Mouse (Mus musculus) liver (tissue): ENCODE data around the gene Lzts3.

Source experiments
- DNase-seq: peaks from one replicate; pipeline ENCODE4 v3.0.0-alpha.2; 2020; ENCODE audit warnings: mixed read lengths

Gene Lzts3

GRCm38 (mm10) chr2:130634739-130635411 is 7.7 kb downstream of the Lzts3 start:
- peak; percentile 19 for DNase-seq

DNA sequence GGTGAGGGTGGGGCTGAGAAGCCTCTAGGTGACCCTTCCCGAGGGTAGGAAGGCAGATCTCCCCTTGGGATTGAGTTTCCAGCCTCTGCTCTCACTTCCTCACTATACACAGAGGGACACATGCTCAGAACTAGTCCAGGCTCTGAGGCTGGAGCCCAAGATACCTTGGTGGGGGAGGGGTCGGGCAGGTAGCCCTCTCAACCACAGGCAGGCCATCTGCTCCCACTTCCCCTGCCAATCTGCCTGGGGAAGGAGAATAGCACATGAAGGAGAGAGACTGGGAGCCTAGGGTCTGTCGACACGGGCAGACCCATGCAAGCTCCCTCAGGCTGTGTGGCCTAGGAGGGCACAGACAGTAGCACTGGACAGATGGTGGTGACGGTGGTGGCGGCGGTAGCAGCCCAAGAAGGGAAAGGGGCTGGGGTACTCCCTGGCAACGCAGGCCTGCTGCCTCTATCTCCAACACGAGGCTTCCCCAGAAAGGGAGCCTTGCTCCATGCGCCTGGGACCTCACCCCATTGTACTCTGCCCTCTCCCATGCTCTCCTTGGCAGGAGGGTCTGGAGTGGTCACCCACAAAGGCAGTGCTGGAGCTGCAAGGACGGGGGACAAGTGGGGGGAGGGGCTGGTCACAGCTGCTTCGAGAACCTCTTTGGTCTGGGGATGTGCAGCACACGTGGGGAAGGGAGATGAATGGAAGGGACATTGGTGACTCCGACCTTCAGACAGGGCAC is 8.4 kb downstream of the Lzts3 start:
- no peak for DNase-seq

GRCm38 (mm10) chr2:130632887-130633675 is 9.5 kb downstream of the Lzts3 start:
- DNase-seq = no peak

DNA sequence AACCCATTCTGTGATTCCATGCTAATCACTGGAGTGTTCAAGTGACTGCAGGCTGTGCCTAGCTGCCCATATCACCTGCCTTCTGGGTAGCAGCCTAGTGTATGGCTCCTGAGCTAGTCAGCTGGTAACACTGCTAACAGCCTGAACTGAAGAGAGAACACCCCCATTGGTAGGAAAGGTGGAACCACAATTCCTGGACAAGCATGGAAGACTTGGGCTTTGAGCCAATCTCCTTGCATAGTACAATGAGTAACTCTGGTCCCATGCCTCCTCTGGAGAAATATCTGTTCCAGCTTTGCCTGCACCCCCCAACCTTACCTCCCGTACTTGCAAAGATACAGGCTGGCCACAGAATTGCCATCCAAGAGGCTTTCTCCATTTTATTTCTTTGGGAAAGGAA is 10.2 kb downstream of the Lzts3 start:
- DNase-seq = no peak

- DNase-seq = peak; percentile 85
Observed at GRCm38 (mm10) chr2:130629839-130630203, 12.8 kb downstream of the Lzts3 start, which contains the start of the genes Fastkd5 and Ubox5. Gene Fastkd5, minus strand, starts transcription at chr2:130630027. Gene Ubox5, minus strand, starts transcription at chr2:130630038.

DNA sequence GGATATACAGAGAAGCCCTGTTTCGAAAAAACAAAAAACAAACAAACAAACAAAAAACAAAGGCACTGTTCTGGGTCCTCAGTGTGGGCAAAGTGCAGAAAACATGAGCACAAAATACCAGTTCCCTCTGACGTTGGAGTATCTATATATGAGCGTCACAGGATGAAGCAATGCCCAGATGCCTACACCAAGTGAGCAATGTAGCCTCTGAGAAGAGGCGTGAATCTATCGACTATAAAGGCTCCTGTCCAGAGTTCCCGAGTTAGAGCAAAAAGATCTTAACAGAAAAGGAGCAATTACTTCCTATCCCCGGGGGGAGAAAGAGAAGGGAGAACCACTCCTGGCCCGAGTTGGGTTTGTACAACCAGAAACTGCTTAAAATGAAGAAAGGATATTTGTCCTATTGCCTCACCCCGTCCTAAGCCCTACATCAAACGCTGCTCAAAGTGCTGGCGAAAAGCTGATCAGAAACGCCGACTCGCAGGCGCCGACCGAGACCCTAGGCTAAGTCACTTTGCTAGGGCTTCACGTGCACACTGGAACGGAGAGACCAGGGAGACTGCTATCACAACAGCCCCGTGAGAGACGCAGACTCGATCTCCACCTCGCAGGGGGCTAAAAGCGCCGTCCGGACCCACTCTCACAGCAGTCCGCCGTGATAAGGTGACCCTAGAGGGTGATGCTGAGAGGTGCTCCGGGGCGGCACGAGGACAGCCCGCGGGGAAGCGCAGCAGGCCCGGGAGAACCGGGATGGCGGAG is 13.3 kb downstream of the Lzts3 start:
- no peak for DNase-seq

DNA sequence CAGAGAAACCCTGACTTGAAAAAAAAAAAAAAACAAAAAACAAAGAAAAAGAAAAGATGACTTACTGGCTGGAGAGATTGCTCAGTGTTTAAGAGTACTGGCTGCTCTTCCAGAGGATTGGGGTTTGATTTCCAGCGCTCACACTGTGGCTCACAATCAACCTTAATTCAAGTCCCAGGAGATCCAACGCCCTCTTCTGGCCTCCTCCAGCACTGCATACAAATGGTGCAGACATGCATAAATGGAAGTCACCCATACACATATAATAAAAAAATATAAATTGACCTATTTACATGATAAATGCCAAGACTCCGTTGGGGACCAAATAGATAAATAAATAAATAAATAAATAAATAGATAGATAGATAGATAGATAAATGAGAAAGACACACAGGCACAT is 14.2 kb downstream of the Lzts3 start:
- peak; percentile 36 for DNase-seq

DNA sequence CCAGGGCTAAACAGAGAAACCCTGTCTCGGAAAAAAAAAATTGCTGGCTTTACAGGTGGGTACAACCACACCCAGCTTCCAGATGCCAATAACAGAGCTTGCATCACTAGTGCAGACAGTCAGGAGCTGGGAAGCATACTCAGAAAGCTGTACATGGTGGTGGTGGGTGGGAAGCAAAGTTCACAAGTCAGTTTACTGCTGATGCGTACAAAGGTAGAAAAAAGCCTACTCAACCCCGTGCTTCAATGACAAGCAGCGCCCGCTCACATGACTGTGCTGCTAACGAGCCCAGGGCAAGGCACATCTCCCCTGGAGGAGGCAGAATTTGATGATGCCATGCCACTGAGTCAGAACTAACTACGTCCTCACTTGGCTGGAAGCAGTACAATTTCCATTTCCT is 23.6 kb downstream of the Lzts3 start:
- no peak for DNase-seq

DNA sequence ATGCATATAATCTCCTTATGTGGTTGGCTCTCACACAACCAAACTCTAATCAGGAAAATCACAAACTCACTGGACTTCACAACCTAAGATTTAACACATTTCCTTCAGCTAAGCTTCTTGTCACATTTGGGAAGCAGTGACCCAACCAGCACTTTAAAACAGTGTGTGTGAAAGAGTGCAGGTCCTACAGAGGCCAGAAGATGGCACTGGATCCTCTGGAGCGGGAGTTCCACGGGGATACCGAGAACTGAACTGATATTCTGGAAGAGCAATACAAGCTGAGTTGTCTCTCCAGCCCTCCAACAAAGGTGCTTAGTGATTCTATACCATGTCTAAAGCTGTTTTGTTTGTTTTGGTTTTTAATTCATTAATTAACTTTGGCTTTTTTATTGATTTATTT is 29.5 kb downstream of the Lzts3 start:
- DNase-seq = peak; percentile 35

DNA sequence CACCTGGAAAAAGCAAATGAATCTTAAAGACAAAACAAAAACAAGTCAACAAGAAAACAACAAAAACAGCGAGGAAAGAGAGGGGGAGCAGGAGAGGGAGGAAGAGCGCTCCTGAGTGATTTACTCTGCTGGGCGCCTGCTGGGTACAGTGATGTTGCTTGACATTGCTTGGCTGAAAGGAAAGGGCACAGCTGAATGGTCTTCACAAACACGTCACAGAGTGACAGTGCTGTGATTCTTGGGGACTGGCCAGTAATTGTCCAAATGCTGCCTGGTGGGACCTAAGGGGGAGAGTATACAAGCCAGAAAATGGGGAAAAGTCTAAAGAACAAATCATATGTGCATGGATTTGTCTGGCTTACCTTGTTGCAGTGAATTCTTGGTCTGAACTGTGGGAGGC is 40.4 kb downstream of the Lzts3 start:
- no peak for DNase-seq

- no peak for DNase-seq
Observed at GRCm38 (mm10) chr2:130598399-130598798, 44.2 kb downstream of the Lzts3 start.

DNA sequence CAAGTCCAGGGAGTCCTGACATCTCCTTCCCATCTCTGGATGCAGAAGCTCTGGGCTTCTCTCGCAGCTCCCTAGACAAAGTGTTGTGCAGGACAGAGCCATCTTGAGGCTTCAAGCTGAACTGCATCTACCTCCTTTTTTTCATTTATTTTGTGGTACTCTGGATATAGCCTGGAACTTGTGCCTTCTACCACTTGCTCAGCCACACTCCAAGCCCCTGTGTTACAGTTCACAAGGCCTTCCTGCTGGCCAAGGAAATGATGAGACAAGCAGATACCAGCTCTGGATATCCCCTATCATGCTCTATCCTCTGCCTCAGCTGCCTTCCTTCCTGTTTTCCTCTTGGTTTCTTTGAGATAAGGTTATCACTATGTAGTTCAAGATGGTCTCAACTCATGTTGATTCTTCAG is 45.0 kb downstream of the Lzts3 start:
- DNase-seq = no peak

DNA sequence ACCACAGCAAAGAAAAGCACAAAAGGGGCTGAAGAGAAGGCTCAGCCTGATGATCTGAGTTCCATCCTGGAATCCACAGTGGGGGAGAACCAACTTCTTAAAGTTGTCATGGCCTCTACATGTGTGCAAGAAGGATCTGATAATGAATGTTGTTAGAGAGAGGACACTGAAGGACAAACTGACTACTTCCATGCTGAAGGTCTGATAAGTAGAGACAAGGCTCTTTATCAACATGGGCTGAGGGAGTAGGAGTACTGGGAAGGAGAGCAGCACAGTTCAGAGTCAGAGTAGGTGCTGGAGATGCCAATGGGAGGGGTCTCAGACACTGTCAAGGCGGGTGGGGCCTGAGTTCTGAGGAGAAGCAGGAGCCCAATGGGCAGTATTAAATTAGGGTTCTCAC is 47.0 kb downstream of the Lzts3 start:
- no peak for DNase-seq

DNA sequence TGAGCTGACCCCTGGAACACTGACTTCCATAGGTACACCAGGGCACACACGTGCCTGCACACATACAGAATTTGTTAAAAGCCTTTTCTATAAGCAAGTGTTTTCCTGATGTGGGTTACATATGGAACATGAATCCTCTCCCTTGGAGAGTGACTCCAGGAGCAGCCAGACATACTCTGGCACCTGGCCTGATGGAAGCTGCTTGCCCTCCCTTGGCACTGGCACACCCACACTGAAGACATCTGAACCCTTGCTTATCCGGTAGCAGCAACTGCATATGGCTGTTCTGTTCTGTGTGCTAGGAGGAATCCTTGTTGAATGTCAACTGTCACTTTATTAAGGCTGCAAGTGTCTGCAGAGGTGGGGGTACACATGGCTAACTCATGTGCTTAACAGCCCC is 51.6 kb downstream of the Lzts3 start:
- no peak for DNase-seq

DNA sequence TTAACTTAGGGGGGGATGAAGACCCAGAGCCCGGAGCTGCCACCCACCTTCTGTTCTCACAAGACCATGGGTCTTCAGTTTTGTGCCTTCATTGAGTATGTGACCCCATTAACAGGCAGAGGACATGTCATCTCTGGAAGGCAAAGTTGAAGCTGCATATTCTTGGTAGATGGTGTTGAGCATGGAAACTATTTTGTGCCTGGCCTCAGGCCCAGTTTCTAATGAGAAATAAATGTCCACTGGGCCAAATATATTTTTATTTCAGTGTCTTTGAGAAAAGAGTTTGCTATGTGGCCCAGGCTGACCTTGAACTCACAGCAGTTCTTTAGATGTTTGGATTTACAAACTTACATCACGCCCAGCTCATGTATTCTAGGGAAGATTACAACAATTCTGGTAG is 52.8 kb downstream of the Lzts3 start:
- DNase-seq = no peak

GRCm38 (mm10) chr2:130589157-130589556 is 53.4 kb downstream of the Lzts3 start:
- no peak for DNase-seq

DNA sequence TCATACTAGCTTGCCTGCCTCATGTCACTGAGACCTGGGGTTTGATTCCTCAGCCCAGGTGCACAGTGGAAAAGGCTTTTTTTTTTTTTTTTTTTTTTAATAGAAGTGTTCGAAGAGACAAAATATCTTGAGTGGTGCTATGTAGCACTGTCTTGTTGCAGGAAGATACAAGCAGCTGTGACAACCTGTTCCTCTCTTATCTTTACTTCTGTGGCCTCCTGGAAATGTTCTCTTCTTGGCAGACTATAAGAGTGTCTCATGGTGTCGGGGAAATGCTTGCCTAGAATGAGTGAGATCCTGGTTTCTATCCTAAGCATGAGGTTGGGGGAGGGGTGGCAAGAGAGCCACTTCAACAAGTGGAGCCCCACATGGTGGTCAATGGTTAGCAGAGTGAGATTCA is 54.2 kb downstream of the Lzts3 start:
- DNase-seq = no peak

GRCm38 (mm10) chr2:130586016-130586415 is 56.6 kb downstream of the Lzts3 start:
- no peak for DNase-seq

GRCm38 (mm10) chr2:130583902-130584560 is 58.6 kb downstream of the Lzts3 start:
- no peak for DNase-seq
